Mouse (Mus musculus) adrenal gland, postnatal 36 days (tissue): Measurements from ENCODE around the gene Shisa5. TPM values are rescaled to one million over a fixed set of nuclear protein-coding genes. Genes with fewer than 3 reads are reported as not detected.
A peak's percentile ranks its signal among the peaks of the same experiment; 100 is the strongest.

Source experiments
- DNase-seq, 2 experiments: peaks; one replicate each; pipeline ENCODE4 v3.0.0; 2021; ENCODE audit warnings: mixed read lengths in 1 of 2
- total RNA-seq, 2 experiments: library from RNA; stranded (reverse); gene quantifications; 2 replicates each; pipeline ENCODE4 v1.2.3; 2021

Gene Shisa5
- total RNA-seq, 2 experiments from 2014 or later: 122 to 128 TPM

GRCm38 (mm10) chr9:109021428-109021827 is 16.9 kb upstream of the Shisa5 start:
- no peak for DNase-seq

DNA sequence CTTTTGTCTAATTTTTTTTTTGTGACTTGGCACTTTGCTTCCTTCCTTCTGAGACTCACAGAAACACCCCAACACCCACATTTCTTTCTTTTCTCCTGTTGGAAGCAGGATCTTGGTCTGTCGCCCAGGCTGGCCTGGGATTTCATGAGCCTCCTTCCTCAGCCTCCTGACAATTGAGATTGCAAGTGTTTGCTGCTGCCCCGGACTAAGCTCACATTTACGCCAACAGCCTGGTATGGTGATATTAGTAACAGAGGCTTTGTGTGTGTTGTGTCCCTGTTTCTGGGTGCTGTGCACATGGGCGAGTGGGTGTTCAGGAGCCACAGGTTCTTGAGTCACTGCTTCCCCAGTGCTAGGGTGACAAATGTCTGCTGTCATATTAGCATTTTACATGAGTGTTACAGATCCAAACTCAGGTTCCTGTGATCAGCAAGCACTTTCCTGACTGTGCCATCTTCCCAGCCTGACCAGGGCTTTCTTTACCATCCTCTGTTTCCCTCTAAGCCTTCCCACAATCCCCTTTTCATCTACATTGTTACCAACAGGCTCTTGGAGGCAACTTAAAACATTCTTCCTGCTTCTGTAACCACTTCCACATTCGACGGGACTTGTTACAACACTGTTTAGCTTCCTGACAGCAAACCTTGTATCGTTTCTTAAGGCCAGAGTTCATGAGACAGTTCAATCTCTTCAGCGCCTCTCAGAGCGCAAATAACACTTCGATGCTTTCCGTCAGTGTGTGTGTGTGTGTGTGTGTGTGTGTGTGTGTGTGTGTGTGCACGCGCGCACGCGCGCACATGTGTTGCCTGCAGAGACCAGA is 15.3 kb upstream of the Shisa5 start:
- no peak for DNase-seq

GRCm38 (mm10) chr9:109027521-109027920 is 10.8 kb upstream of the Shisa5 start:
- DNase-seq: no peak

DNA sequence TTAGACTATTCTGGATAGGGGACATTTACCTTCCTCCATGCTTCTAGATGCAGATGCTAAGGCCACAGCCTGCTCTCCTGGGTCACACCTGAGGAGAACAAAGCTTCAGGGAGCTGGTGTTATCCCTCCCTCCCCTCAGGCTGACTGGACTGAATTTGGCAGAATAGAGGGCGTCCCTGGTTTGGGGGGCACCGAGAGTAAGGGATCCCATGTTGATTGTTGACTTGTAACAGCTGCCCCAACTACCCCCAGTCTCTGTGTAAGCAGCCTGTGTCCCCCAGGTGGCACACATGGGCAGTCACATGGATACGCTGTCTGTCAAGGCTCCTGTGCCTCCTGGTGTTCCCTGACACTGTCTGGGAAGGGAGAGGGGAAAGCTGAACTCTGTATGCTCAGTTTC is 9.9 kb upstream of the Shisa5 start:
- DNase-seq: no peak

GRCm38 (mm10) chr9:109028919-109029318 is 9.4 kb upstream of the Shisa5 start:
- DNase-seq: no peak

DNA sequence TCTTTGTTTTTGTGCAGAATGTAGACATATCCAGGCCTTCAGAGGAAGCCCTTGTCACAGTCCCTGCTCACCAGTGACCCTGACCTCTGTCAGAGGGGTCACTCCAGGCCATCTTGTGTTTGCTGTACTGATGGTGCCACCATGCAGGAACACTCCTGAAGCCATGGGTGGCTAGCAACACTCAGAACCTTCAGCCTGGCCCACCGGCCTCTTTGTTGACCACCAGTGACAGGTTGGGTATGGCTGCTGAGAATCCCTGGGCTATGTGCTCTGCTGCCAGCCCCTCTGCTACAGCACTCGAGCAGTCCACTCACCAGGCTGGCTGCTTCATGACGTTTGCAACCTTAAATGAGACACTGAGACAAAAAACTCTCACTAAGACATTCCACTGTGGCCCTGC is 8.1 kb upstream of the Shisa5 start:
- no peak for DNase-seq

GRCm38 (mm10) chr9:109031001-109031400 is 7.4 kb upstream of the Shisa5 start:
- no peak for DNase-seq

DNA sequence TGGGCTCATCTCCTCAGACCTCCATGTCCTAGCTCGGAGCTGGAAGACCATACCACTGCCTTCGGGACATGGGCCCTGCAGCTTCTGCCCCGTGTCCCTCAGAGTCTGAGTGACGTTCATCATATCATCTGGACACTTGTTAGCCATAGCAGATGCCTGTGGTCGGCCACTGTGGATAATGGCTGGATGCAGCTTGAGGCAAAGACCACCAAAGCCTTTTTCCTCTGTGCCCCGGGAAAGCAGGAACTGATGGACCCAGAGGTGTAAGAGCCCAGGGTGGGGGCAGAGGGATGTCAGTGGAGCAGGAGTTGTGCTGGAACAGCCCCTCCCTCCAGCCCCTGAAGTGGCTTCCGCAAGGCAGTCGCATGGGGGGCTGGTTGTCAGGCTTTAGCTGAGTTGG is 6.7 kb upstream of the Shisa5 start:
- no peak for DNase-seq

GRCm38 (mm10) chr9:109032435-109032834 is 5.9 kb upstream of the Shisa5 start:
- no peak for DNase-seq

DNA sequence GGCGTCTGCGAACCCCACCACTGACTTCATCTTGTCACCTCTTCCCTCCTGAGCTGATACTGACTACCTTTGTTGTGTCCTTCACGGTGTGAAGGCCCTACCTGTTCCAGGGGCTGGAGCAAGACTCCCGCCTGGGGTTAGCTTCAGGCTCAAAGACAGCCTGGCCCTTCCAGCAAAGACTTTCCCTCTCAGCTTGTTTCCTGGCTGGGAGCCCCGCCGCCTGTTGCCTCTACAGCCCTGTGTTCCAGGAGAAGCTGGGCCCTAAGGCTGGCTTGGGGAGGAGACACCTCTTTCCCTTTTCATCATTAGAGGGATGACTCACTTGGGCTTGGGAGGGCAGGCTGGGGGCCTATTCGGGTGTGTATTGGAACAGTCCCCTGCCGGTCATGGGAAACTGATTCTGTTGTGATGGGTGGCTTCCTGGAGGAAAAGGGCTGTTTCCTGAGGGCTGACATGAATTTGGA is 568 bp downstream of the Shisa5 start:
- DNase-seq: peak; percentile 62 to 75

DNA sequence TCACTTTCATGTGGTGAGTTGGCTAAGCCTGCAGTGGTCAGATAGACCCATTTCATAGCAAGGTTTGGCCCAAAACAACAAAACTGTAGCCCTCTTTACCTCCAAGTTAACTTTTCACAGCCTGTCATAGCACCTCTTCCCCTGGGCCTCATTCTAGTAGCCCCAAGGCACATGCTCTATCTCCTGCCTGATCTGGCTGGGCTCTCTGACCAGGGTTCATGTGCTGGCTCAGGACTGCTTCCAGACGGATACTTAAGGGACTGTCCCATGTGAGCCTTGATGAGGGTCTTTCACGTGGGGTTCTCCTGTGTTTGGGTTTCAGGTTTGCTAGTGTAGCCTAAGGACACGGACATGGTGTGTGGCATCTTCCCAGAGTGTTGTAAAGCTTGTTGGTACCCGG is 1.3 kb downstream of the Shisa5 start:
- no peak for DNase-seq

DNA sequence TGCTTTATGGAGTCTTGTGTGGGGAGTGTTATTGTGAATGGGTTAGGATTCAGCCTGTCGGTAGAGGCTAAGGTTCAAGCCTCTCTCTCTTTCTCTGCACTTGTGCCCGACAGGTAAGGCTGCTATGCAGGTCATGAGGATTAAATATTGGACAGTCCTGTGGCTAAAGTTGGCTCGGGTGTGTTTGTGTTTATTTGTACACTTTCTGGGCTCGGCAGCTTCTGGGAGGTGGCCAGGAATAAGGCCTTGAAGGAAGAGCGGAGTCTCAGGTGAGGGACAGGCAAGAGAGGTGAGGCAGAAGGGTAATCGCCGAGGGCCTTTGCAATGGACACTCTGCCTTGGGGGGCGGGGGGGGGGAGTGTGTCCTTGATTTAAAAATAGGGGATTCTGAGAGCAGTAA is 1.9 kb downstream of the Shisa5 start:
- no peak for DNase-seq

GRCm38 (mm10) chr9:109040906-109041305 is 2.5 kb downstream of the Shisa5 start:
- DNase-seq: no peak

- DNase-seq: no peak
These were observed 3.0 kb downstream of the Shisa5 start for GRCm38 (mm10) chr9:109041351-109041750.

- DNase-seq: peak; percentile 69 to 79
These were observed 7.9 kb downstream of the Shisa5 start for GRCm38 (mm10) chr9:109046306-109046705.

DNA sequence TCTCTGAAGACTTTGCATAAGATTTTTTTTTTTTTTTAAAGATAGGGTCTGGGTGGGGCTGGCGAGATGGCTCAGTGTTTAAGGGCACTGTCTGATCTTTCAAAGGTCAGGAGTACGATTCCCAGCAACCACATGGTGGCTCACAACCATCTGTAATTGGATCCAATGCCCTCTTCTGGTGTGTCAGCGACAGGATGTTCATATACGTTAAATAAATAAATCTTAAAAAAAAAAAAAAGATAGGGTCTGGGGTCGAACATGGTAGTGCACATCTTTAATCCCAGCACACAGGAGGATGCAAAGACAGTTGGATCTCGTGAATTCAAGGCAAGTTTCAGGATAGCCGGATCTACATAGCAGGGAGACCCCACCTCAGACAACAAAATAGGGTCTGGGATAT is 11.0 kb downstream of the Shisa5 start:
- no peak for DNase-seq

- no peak for DNase-seq
These were observed 11.8 kb downstream of the Shisa5 start for GRCm38 (mm10) chr9:109049996-109050673.

- no peak for DNase-seq
These were observed 12.3 kb downstream of the Shisa5 start for GRCm38 (mm10) chr9:109050674-109050997.

DNA sequence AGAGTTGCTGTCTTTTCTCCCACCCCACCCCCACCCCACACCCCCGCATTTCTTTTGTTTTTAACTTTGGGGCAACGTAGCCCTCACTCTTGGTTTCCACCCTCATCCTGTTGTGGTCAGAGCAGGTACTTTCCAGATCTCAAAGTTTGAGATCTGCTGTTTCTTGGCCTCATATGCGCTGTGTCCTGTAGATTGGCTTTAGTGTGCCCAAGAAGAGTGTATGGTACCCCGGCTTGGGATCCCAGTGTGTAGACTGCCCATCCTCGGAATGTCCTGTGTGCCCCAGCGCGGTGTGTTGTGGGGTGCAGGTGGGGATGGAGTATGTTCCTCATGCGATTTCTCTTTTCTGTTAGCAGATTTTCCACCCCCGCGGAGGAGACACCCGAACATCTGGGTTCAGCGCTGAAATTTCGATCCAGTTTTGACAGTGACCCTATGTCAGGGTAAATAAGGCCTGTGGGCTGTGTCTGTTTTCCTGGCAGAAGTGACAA is 12.7 kb downstream of the Shisa5 start:
- DNase-seq: no peak

GRCm38 (mm10) chr9:109051651-109052489 is 13.5 kb downstream of the Shisa5 start:
- no peak for DNase-seq

- no peak for DNase-seq
These were observed 14.3 kb downstream of the Shisa5 start for GRCm38 (mm10) chr9:109052490-109053260.

DNA sequence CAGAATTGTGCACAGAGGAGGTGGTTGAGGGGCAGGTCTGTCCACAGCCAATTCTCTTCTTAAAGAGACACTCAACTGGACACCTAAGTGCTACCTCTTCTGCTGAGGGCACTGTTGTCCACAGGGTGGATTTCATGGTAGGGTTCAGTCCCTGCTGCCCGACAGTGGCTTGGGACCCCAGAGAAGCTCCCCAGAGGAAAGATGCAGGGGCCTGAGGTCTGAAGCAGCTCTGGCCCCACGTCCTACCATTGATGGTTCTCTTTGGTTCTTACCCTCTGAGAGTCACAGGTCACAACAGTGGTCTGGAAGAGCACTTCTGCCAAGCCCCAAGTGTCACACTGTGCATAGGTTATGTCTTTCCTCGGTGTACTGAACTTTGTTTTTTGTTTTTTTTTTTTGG is 15.0 kb downstream of the Shisa5 start:
- no peak for DNase-seq
